Mouse (Mus musculus): ENCODE measurements around the gene Trmt112.
A peak's percentile ranks its signal among the peaks of the same experiment; 100 is the strongest.
"Not testable (repeated sequence)": the region's sequence is repeated elsewhere in the genome, so short reads cannot be mapped to it uniquely, and the experiment has no call there.

Trmt112 gene

DNA sequence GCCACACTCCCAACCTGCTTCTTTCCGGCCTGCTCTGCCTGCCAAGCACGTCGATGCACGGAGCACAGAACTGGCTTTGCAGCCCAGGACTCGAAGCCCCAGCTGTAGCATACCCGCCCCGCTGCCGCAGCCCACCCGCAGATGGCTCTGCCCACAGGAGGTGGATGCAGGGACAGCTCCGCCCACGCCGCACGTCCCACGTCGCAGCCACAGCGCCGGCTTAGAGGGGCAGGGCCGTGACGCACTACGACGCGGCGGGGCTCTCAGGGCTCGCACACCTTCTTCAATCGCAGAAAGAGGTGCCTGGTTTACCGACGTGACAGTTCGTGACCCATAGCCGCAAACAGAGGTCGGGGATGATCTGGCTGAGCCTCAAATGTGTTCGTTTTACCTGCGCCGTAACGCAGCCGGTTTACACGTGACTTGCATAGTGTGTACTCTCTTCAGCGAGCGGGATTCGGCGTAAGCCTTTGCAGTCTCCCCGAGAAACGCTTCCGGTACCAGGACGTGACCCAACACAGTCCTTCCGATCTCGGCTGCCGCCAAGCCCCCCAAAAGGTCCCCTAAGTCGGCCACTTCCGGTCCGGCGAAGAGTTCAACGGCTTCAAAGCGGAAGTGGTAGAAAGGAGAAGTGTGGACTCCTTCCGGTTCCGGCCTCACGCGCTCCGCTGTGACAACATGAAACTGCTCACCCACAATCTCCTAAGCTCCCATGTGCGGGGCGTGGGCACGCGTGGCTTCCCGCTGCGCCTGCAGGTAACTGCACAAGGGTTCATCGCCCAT lies at the start of gene Trmt112, which contains the start of gene Prdx5:
Gene Trmt112, plus strand, starts transcription at position 192 of the 783 bp plus-strand sequence.
Gene Prdx5, minus strand, starts transcription at position 600 of the 783 bp plus-strand sequence.
- peak; percentile 92 to 96 for DNase-seq

GRCm38 (mm10) chr19:6859971-6860370 lies 49.5 kb upstream of the Trmt112 start:
- DNase-seq: no peak

GRCm38 (mm10) chr19:6860706-6861105 lies 48.8 kb upstream of the Trmt112 start:
- no peak for DNase-seq

- no peak for DNase-seq
These were observed 48.0 kb upstream of the Trmt112 start for GRCm38 (mm10) chr19:6861451-6861850.

- DNase-seq: no peak
These were observed 40.1 kb upstream of the Trmt112 start for GRCm38 (mm10) chr19:6869355-6869754.

- DNase-seq: no peak
These were observed 37.8 kb upstream of the Trmt112 start for GRCm38 (mm10) chr19:6871574-6872271.

GRCm38 (mm10) chr19:6872701-6873100 lies 36.8 kb upstream of the Trmt112 start:
- no peak for DNase-seq

DNA sequence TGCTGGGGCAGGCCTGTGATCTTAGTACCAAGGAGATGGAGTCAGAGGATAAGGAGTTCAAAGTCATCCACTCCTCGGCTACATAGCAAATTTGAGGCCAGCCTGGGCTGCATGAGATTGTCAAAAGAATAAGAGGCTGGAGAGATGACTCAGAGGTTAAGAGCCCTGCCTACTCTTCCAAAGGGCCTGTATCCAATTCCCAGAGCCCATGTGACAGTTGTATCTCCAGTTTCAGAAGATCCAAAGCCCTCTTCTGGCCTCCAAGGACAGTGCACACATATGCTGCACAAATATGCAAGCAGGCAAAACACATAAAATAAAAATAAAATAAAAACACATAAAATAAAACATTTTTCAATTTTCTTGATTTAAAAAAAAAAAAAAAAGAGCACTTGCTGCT lies 35.2 kb upstream of the Trmt112 start:
- no peak for DNase-seq

GRCm38 (mm10) chr19:6875834-6876233 lies 33.7 kb upstream of the Trmt112 start:
- DNase-seq: no peak

GRCm38 (mm10) chr19:6876799-6877198 lies 32.7 kb upstream of the Trmt112 start:
- DNase-seq: no peak

DNA sequence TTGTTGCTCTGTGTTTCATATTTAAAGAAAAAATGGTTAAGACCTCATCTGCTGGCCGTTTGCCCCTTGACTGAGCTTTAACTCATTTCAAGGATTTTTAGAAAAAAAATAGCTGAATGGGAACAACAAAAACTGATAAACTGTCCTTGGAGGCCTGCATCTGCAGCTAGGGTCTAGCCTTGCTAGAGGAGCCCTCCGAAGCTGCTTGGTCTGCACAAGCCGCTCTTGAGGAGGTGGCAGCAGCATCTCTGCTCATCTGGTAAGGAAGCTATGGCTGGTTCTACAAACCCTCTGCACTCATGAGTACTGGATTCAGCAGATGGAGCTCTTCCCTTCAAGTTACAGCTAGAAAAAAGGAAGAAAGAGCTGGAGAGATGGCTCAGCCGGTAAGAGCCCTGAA lies 31.5 kb upstream of the Trmt112 start:
- DNase-seq: no peak

DNA sequence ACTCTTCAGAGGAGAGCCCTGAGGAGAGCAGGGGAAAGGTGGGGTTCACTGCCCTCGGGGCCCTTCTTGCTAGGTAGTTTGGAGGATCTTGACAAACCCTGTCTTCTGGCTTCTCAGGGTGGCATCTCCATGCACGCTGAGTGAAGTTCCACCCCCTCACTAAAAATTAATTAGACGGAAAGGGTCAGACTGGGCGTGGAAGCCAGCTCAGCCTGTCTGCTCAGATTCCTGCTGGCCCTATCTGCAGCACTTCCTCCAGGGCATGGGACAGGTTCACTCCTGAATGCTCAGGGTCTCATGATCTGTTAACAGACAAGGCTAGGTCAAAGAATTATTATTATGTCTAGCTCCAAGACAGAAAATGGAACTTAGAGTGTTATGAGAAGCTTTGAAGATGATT lies 17.0 kb upstream of the Trmt112 start:
- no peak for DNase-seq

- DNase-seq: no peak
These were observed 15.6 kb upstream of the Trmt112 start for GRCm38 (mm10) chr19:6893731-6894451.

- not testable (repeated sequence) for DNase-seq
These were observed 13.7 kb upstream of the Trmt112 start for GRCm38 (mm10) chr19:6895608-6896305.

GRCm38 (mm10) chr19:6899641-6900040 lies 9.9 kb upstream of the Trmt112 start:
- DNase-seq: no peak

DNA sequence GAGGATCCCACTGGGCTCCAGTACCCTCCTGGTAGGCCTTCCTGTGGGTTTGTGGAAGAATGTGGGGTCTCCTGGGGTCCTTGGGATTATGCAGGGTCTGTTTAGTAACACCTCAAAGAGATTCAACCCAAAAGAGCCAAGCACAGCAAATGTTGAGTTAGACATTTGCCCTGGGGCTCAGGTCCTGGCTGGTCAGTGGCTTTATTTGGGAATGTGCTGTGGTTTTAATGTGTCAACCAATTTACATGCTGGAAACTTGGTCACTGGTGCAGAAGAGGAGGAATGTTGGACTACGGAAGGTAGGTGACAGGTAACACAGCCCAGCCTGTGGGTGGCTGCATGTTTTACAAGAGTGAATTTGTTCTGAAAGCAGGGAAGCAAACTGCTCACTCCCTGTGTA lies 6.5 kb upstream of the Trmt112 start:
- DNase-seq: no peak

- no peak for DNase-seq
These were observed 4.7 kb upstream of the Trmt112 start for GRCm38 (mm10) chr19:6904846-6905245.

- no peak for DNase-seq
These were observed 3.9 kb upstream of the Trmt112 start for GRCm38 (mm10) chr19:6905498-6906159.

DNA sequence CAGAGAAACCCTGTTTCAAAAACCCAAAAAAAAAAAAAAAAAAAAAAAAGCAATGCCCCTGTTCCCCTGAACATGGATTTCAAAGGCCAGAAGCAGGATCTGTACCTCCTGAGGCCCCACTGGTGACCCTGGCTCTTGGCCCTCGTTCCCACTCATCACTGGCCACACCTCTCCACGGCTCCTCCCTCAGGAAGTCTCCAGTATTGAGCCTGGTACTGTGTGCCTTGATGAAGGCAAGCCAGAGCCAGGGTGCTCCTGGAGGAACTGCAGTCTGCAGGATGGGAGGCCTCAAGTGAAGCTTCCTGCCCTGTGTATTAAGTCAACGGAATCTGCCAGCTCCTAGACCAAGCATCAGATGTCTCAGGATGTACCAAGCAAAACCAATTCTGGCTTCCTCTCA lies 3.3 kb upstream of the Trmt112 start:
- no peak for DNase-seq

- no peak for DNase-seq
These were observed 2.4 kb upstream of the Trmt112 start for GRCm38 (mm10) chr19:6907094-6907493.

GRCm38 (mm10) chr19:6907811-6908540 lies 1.5 kb upstream of the Trmt112 start:
- no peak for DNase-seq

DNA sequence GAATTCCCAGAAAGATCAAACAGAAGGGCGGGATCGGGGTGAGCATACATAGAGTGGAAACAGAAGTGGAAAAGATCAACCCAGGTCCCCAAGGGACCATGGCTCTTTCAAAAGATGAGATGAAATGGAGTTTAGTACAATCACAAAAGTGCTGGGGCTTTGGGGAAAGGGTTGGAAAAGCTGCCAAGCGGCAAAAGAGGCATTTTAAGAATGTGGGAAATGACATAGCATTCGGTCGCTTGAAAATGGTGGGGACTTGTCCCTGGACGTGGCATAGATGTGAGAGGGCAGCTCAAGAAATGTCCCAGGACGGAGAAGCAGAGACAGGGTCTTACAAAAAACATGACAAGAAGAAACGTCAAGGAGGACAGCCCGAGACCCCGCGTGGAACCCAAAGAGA lies 477 bp upstream of the Trmt112 start:
- no peak for DNase-seq

All from cerebellum, postnatal 10 days (tissue).